Mouse (Mus musculus) lung, postnatal 0 days (tissue): ENCODE measurements at regions not wholly inside any gene's neighbourhood (a gene's known extent, or its start where the extent isn't known, plus 50 kb on each side); places are given as distances from the start of the nearest gene placed in this dataset.

Experiments
- CTCF ChIP-seq: IDR thresholded peaks from 2 replicates; pipeline ENCODE4 v1.5.1; 2016; ENCODE audit warnings: antibody characterized with exemption, mild to moderate bottlenecking
- EP300 ChIP-seq: IDR thresholded peaks from 2 replicates; pipeline ENCODE4 v1.6.1; 2016; ENCODE audit warnings: antibody characterized with exemption, mild to moderate bottlenecking, control low read depth

DNA sequence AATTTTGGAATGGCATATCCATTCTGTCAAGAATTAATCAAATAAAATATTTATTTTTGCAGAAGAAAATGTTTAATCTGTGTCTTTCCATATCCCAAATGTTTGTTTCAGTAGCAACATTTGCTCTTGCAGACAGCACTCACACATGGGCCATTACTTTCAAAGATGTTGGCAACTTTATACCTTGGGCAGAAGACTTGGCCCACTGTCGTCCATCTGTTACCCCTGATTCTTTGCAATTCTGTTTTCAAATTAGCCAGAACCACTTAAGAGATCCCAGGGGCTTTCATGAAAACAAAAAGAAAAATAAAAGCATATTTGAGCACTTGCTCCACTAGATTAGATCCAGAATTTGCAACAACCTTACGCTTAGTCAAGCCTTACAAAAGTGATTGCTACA lies 483.7 kb downstream of the Slitrk6 start:
- TF ChIP-seq CTCF (no peak), EP300 (no peak)
